Mouse (Mus musculus) lung, postnatal 10 days (tissue): ENCODE measurements around the gene Olfr1184.
"Not testable (repeated sequence)": the region's sequence is repeated elsewhere in the genome, so short reads cannot be mapped to it uniquely, and the experiment has no call there.

Experiments
- DNase-seq: peaks from one replicate; pipeline ENCODE4 v3.0.0; 2021

Gene Olfr1184

DNA sequence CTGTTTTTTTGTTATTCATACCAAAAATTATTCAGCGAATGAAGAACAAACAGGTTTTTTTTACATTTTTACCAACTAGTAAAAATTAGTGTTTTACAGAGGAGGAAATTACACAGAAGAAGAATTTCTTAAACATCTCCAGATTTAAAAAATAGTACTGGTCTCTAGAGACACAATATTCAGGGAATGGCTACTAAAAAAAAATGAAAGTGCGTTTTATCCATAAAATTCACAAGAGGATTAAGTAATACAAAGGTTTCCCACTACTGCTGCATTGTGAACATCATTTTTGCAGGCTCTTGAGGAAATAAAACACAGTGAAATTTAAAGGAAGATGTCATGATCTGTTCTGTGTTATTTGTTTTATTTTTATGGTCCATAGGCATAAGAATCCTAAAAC, at the start of gene Olfr1184:
Gene Olfr1184, plus strand, starts transcription at position 301 of the 400 bp plus-strand sequence.
- DNase-seq: no peak

DNA sequence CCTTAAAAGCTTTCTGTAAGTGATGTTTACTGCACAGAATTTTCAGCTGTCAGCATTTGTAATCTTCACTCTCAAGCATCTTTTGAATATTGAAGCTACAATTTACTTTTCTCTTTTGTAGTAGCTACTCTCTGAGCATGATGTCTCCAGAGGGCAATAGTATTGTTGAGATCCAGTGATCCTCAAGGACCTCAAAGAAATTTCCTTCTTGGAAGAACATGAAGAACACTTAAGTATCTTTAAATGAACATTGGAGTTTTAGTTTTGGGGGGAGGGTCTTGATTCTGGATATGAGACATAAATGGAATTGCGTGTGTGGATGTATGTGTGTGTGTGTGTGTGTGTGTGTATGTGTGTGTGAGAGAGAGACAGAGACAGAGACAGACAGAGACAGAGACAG, 34.4 kb upstream of the Olfr1184 start, which contains the start of gene Gm13757:
Gene Gm13757, minus strand, starts transcription at position 101 of the 400 bp plus-strand sequence.
- no peak for DNase-seq

DNA sequence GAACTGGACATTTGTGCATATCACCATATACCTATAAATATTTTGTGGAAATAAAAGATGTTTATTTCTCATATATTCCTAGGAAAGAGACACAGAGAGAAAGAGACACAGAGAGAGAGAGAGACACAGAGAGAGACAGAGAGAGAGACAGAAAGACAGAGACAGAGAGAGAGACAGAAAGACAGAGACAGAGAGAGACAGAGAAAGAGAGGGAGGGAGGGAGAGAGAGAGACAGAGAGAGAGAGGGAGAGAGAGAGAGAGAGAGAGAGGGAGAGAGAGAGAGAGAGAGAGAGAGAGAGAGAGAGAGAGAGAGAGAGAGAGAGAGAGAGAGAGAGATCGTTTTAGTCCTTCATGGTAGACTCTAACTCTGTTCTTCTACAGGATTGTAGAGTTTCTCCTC, 28.8 kb upstream of the Olfr1184 start, which contains the start of gene Olfr1183:
Gene Olfr1183, plus strand, starts transcription at position 301 of the 400 bp plus-strand sequence.
- not testable (repeated sequence) for DNase-seq

DNA sequence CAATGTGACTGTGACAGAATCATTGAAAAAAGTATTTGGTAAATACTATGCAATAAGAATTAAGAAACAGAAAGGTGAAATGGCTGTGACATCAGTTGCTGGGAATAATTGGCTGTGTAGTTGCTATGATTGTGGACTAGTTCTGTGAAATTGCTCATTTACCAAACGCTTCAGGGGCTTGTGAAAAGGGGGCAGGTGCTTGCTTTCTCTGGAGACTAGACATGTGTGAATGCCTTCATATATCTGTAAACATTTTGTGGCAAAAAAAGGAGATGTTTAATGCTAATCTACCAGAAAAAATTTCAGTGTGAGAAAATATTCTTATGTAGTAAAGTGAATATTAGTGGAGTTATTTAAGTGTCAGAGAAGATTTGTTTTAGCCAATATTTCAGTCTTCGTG, 9.6 kb downstream of the Olfr1184 start, which contains the start of gene Olfr1185-ps1:
Gene Olfr1185-ps1, plus strand, starts transcription at position 301 of the 400 bp plus-strand sequence.
- DNase-seq: no peak

DNA sequence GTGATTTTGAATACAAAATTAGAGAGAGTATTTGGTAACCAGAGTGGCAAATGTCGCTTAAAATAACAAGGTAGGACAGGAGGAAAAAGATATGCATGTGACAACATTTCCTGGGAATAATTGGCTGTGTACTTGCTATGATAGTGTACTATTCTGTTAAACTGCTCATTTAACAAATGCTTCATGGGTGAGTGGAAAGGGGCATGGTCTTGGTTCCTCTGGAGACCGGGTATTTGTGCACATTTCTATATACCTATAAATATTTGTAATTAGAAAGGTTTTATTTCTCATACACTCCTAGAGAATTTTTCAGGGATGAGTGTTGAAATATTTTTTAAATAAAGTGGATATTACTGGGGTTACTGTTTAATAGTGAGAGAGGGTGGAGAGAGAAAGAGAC, 34.9 kb downstream of the Olfr1184 start, which contains the start of gene Olfr1186:
Gene Olfr1186, plus strand, starts transcription at position 301 of the 400 bp plus-strand sequence.
- DNase-seq: no peak

DNA sequence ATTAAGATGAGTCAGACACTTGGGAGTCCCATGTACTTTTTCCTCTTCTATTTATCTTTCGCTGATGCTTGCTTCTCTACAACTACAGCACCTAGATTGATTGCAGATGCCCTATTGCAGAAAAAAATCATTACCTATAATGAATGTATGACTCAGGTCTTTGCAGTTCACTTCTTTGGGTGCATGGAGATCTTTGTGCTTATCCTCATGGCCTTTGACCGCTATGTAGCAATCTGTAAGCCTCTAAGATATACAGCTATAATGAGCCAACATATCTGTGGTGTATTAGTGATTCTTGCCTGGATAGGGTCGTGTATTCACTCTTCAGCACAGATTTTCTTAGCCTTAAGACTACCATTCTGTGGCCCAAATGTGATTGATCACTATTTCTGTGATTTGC, 42.3 kb downstream of the Olfr1184 start:
- DNase-seq: no peak
